Mouse (Mus musculus): Measurements from ENCODE around the gene Surf1.

Gene Surf1

DNA sequence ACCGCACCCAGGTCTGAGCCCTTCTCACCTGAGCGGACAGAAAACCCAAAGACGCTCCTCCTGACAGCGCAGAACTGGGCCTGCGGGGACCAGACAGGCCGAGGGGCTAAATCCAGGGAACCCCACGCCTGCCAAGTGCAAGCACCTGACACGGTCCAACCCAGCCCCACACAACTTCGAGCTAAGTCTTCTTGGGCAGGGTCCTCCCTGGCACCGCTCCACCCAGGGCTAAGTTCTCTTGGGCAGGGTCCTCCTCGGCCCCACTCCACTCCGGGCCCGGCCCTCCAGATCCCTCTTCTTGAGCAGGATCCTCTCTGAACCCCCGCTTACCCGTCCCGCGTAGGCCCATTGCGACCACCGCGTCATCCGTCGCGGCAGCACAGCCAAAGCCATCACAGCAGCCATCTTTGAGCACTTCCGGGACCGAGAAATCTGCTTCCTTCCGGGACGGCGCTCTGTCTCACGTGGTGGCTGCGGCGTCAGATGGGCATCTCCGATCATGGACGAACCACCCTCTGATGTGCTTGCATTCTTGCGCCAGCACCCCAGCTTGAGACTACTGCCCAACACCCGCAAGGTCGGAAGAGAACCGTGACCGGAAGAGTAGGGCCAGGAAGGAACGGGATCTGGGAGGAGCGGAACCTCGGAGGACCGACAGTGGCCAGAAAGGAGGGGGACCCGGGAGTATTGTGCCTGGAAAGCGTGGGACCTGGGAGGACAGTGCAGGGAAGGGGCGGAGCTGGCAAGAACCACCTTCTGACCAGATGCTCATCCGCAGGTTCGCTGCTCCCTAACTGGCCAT lies at the start of gene Surf1, which contains the start of gene Surf2:
Gene Surf1 (minus strand): TSS at position 604 of the 802 bp plus-strand sequence.
Gene Surf2 (plus strand): TSS at position 441 of the 802 bp plus-strand sequence.
- DNase-seq (ENCODE audit: low read depth) = peak; percentile 83

DNA sequence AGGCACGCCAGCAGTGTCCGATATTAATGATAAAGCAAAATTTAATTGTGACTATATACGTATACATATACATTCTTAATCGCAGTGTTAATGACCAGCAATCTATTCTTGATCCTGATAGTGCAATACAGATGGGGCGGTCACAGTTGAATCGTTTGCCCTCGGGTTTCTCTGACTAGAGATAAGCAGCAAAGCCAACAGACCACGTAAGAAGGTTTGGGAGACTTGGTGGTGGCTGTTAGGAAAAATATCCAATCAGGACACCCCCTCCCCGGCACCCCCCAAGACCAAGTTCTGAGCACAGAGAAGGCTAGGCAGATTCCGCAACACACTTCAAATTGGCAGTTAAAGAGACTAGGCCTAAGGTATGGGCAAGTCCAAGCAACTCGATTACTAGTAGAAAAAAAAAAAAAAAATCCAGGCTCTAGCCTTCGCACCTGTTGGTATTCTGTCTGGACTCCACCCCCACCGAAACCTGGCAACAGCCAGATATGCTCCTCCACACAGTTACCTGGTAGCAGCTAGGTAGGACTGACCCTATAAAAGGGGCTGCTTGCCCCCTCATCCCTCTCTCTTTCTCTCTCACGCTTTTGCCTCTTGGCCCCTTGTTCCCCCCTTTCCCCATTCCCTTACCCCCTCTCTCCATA lies 48.5 kb upstream of the Surf1 start:
- no peak for DNase-seq (ENCODE audit: low read depth)

DNA sequence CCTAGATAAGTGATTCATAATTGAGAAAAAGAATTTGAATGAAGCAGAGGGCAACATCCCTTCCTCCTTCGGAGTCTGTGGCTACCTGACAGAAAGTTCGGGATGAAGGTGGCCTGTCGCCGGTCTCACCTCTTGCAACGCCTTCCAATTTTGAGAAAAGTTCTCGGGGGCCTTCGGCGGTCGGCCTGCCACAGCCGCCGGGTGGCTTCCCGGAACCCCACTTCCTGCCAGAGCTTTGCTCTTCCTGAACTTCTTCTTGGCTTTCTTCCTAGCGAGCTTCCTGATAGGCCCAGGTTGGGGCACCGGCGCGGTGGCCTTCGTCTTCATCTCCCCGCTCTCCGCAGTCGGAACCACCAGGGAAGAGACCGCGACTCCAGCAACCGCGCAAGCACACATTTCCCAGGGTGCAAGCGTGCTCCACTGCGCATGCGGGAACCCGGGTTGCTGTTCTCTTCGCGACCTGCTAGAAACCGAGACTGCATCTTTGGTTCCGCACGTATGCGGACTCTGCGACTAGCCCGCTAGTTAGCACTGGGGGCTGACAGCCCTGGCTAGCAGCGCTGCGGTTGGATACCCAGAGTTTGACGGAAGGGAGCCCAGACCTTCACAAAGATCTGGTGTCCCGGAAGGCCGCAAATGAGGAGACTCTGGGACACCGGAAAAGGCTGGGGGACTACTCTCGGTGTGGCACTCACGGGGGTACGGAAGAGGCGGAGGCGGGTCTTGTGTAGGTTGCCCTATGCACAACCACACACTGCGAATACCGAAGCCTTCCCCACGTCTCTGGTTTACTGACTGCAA lies 47.8 kb upstream of the Surf1 start, which contains the start of gene Rexo4:
Gene Rexo4 (minus strand): TSS at position 464 of the 801 bp plus-strand sequence.
- peak; percentile 97 for DNase-seq (ENCODE audit: low read depth)

DNA sequence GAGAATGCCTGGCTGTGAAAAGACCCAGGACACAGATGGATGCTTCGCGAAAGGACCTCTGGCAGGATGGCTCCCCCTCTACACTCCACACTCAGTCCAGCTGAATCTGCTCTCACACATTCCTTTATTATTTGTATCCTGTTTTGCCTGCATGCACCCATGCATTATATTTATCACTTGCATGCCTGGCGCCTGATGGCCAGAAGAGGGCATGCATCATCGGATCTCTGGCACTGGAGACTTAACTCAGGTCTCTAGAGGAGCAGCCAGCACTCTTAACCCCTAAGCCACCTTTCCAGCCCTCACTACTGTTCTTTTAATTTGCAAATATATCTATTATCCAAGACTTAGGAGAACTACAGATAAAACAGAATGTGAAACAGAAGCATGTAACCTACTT lies 44.4 kb upstream of the Surf1 start:
- DNase-seq (ENCODE audit: low read depth) = peak; percentile 28

DNA sequence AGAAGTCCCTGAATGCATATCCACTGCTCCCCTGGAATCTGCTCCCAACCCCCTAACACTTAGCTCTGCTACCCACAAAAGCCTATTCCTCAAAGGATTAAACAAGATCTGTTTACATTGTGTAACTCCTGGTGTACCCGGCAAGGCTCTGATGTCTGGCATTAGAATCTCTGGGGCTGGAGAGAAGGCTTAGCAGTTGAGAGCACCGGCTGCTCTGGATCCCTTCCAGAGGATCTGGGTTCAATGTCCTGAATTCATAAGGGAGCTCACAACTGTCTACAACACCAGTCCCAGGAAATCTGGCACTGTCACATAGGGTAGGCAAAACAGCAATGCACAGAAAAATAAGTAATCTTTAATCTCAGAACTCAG lies 41.1 kb upstream of the Surf1 start:
- no peak for DNase-seq (ENCODE audit: low read depth)

DNA sequence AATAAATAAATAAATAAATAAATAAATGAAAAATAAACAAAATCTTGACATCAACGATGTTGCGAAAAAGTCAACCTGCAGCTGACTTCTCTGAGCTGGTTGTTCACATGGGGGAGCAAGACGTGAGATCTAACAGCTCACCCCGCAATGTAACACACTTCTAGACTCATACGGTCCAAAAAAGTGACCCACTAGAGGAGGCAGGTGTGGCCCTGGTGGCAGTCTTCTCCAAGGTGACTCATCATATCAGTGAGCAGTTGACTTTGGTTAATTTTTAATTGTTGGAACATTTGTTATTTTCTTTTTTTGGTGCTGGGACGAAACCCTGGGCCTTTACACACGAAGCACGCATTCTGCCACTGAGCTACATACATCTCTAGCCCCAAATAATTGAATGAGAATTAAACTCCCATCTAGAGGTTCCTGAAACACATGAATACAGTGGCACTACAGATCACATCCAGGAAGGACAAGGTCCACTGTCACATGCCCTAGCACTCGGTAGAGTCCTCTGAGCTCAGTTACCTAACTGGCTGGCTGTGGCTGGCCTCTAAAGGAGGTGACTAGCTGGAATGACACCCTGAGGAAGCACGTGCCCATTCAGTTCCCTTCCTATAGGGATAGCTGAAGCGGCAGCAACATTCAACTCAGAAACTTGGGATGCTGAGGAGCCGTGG lies 40.6 kb upstream of the Surf1 start:
- DNase-seq (ENCODE audit: low read depth) = no peak

DNA sequence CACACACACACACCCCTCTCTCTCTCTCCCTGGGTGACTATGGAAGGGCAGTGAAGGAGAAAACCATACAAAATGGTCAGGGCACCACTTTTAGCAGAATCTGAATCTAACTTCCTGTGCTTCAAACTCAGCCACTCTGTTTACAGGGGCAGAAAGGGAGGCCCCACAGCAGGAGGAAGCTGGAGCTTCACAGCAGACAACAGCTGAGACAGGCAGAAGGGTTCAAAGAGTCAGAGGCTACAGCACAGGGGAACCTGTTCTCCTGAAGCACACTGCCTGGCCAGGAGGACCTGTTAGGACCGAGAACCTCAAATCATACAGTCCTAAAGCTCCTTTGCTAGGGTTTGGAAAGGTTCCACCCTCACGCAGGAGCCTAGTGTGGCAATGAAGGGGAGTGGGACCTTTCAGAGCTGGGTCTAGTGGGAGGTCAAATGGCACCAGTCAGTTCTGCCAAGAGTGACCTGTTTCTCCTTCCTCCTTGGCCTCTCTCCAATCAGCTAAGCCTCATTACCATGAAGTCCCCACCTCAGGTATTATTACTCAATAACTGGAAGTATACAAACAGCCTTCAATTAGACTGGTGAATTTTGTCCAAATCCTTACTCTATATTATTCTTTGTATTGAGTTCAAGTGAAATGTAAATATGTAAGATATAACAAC lies 38.5 kb upstream of the Surf1 start:
- no peak for DNase-seq (ENCODE audit: low read depth)

DNA sequence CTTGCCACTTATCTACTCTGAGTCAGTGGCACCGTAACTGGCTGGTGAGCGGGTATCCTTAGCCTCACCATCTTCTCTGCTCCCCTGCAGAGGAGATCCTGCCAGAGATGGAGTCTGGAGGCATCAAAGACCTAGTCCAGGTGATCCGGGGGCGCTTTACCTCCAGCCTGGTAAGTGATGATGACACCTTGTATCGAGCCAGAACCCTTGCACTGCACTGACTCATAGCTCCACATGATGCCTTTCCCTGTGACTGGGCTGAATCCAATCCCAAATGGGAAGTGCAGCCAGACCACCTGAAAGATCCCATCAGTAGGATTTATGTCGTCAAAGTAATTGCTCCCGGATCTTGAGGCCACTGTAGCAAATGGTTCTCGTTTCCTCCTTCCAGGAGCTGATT lies 36.5 kb upstream of the Surf1 start:
- DNase-seq (ENCODE audit: low read depth) = no peak

DNA sequence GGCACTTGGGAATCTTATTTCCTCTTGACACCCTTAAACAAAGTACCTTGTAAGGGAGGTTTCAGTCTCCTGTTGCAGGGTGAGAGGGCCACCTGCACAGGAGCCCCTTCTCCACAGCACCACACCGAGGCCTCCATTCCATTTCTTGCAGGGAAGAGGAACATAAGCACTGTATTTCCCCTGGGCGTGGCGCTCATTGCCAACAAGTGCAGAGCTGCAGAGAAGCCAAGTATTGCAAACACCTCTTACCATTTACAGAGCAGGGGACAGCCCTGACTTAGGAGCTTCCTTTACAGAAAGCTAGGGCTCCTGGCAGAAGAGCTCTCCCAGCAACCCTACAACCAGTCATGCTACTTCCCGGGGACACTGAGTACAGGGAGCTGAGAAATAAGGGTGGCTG lies 35.9 kb upstream of the Surf1 start:
- DNase-seq (ENCODE audit: low read depth) = no peak

DNA sequence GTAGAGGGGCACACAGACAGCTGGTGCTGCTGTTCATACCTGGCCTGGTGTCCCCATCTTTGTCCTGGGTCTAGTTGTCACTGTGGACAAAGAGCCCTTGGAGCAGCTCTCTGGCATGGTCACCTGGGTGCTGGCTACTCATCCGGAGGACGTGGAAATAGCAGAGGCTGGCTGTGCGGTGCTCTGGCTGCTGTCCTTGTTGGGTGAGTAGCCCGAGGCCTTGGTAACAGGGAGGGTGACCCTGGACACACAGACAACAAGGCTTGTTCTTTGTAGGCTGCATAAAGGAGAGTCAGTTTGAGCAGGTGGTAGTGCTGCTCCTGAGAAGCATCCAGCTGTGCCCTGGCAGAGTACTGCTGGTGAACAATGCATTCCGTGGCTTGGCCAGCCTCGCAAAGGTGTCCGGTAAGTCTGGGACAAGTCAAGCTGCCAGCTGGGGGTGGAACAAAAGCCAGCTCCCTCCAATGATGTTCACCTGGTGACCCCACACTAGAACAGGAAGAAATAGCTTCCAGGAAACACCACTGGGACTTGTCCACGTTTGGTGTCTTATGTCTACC lies 35.1 kb upstream of the Surf1 start:
- no peak for DNase-seq (ENCODE audit: low read depth)

DNA sequence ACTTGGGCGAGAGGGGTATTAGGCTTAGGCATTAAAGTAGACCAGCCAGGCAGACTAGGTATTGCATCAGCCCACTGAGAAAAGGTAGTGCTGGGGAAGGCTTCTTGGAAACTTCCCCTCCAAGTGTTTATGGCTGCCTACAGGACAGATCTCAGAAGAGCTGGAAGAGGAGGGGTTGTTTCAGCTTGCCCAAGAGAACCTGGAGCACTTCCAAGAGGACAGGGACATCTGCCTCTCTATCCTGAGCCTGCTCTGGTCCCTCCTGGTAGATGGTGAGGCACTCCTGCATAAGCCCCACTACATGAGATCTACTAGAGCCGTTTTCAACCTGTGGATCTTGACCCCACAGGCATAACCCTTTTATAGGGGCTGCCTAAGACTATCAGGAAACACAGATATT lies 34.1 kb upstream of the Surf1 start:
- DNase-seq (ENCODE audit: low read depth) = no peak

DNA sequence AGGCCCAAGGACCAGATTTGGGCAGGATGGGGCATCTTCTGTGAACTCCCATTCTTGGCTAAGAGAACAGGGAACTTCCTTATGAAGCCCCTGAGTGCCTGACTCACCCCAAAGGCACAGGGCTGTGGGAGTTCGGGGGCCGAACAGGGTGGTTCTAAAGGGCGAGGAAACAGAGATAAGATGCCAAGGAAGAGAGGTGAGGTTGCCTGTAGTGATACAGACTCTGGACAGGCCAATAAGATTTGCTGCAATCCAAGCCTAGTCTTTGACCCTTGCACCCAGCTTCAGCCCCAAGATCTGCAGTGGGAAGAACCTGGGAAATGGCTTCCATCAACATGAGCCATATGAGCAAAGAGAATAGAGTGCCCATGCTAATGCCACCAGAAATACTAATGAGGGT lies 26.9 kb upstream of the Surf1 start:
- DNase-seq (ENCODE audit: low read depth) = no peak

DNA sequence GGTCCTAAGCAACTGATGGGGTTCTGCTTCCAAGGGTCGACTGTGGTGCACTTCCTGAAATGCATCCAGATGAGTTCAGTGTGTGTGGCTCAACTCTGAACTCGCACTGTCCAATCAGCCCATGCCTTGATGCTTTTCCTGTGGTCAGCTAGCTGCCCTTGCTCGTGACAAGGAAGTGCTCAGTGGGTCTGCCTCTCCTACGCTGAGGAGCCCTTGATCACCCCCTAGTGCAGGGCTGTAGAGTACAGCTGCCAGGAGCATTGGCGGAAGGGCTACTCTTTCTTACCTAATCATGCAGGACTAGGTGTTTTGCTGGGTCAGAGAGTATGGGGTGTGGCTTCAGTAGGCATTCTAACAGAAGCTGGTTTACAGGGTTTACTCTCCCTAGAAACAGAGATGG lies 25.2 kb upstream of the Surf1 start:
- DNase-seq (ENCODE audit: low read depth) = peak; percentile 91

DNA sequence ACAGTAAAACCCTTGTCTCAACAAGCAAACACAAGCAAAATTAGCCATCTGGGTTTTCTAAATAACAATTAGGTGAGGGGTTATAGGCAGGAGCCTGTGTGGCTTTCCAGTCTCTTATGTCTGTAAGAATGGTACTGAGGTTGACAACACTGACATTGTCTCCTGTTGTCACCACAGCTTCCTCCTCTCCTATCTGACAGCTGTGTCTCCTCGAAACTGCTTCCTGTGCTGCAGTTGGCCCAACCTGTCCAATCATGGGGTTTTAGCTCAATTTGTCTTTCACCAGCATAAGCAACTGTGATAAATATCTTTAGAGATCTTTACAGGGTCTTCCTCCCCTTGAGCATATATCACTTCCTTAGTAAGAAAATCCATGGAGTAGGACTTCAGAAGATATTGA lies 20.1 kb upstream of the Surf1 start:
- peak; percentile 73 for DNase-seq (ENCODE audit: low read depth)

DNA sequence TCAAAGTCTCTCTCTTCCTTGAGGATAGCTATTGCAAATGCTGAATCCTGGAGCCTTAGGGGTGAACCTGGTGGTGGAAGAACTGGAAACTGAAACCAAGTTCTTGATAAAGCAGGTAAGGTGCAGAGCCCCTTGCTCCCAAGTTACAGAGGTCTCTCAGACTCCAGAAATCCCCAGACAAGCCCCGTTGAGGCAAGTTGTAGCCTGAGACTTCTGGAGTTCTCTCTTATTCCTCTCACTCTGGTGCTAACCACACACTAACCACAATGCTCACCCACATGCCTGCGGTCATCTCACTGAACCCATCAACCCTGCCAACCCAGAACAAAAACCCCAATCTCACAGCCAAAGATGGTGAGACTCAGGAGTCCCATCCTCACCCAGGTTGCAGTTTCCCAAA lies 19.0 kb upstream of the Surf1 start:
- DNase-seq (ENCODE audit: low read depth) = peak; percentile 68

DNA sequence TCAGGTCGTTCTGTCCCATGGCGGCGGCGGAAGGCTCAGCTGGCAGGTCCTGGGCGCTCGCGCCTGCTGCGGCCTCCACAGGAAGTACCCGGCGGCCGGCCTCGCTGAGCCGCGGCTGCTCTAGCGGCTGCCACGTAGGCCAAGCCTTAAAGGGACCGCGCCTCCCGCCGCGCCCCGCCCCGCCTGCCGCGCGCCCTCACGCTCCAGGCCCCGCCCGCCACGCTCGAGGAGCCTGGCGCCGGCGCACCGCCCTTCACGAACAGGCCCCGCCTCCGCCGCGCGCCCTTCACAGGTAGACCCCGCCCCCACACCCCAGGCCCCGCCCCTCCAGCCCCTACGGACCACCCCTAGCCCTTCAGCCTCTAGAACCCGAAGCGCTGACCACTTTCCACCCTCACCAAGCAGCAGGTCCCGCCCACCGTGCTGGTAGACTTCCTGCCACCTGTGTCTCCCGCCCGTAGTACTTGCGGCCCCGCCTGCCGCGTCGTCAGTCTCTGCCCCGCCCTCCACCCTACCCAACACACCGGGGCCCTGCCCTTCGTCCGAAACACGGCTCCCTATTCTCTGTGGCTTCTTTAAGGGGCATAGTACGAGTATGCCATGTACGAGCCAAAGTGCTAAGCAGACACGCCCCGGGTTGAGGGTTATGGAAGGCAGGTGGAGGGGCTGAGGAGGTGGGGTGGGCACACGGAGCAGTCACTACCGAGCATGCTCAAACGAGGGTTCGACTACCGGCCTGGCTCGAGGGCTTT lies 17.1 kb upstream of the Surf1 start, which contains the start of the genes Surf4 and Stkld1:
Gene Surf4 (minus strand): TSS at position 625 of the 752 bp plus-strand sequence.
Gene Stkld1 (plus strand): TSS at position 744 of the 752 bp plus-strand sequence.
- peak; percentile 98 for DNase-seq (ENCODE audit: low read depth)

DNA sequence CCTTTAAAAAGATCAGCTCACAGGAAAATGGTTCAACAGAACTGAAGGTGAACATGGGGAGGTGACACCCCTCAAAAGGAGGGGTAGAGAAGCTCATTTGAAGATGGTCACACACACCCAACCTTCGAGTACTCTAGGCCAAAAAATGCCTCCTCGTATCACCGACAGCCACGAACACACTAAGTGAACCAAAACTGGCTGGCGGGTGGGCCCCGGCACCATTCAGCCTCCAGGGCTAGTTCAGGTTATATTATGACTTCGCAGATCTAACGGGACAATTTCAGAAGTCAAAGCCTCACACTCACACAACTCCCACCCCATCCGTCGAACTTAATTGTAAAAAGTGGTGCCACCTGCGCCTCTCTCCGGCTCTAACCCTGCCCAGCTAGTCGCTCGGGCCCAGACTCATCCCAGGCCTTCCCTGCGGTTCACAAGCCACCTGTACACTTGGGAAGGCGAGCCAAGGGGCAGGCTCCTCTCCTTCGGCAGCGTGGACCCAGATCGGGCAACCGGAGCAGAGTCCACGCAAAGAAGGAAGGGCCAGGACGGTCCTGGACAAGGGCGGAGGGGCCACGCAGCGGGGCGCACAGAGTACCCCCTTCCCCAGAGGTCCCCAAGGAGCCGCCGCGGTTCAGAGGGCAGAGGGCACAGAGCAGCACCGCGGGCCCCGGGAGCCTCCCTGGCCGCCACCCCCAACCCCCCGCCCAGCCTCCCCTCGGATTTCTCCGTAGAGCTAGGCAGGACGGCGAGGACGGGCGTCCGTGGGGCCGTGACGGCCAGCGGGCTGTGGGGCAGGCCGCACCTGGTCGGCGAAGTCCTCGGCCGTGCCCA lies 16.4 kb upstream of the Surf1 start:
- no peak for DNase-seq (ENCODE audit: low read depth)

DNA sequence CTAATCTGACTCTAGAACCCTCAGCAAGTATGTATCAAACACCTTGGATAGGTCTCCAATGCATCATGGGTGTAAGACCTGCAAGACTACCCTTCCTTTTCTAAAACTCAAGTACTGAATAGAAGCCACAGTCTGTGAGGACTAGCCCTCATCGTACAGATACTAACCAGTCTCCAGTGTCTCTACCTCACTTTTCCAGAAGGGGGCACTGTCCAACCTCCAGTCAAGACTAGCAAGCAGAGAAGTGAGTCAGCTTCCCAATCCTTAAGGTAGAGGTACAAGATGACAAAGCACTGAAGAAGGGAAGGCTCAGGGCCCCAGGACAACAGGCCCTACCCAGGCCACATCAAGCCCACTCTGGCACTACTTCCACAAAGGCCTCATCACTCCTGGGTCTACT lies 14.1 kb upstream of the Surf1 start:
- DNase-seq (ENCODE audit: low read depth) = peak; percentile 90

DNA sequence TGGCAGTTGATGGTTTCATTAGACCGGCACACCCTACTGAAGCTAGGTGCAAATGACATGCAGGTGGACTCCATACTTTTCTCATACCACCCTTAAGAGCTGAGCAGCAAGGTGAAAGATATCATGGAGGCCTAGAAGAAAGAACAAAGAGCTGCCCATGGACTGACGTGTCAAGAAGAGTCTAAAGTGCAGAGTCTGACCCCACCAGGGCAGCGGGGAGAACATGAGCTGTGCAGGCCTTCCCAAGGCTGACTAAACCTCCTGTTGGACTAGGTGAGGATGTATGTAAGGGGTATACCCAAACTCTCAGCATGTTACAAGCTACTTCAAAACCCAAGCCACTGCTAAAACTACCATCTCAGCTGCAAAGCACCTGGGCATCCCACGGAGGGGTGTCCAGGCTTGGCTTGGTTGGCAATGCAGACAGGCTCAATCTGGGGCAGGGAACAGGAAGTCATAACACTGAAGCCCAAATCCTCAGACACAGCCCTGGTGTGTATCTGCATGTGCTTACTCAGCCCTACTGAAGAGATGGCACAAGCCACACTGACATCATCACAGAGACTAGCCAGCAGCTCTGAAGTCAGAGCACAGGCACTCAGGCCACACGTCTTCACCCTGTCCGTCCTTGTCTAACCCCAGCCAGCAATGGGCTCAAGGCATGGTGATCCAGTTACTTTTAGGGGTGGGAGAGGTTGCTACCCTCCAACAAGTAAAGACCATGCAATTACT lies 11.6 kb upstream of the Surf1 start:
- no peak for DNase-seq (ENCODE audit: low read depth)
